Mouse (Mus musculus): ENCODE data around the gene Rps12-ps3.

Gene Rps12-ps3

GRCm38 (mm10) chr19:59351151-59351889 lies 29.2 kb downstream of the Rps12-ps3 start:
- no peak for DNase-seq (ENCODE audit: low read depth, low spot score)

- no peak for DNase-seq (ENCODE audit: low read depth, low spot score)
These were observed 30.7 kb downstream of the Rps12-ps3 start for GRCm38 (mm10) chr19:59352760-59353159.

DNA sequence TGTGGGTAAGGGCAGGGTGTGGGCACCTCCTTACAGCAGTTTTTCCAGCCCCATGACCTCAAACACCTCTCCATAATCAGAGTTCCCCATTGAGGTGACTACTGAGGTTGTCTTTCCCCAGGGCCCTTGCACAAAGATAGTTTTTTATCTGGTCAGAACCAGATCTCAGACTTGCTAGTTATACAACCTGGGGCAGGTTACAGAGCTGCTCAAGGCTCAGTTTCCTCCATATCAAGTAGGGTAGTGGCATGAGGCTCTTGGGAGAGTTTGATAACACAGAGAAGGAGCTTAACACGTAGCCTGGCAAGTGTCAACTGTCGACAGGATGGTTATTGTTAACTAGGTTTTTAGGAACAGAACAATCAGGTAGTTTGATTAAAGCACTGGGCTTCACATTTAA lies 32.8 kb downstream of the Rps12-ps3 start:
- DNase-seq (ENCODE audit: low read depth, low spot score): no peak

- DNase-seq (ENCODE audit: low read depth, low spot score): no peak
These were observed 34.3 kb downstream of the Rps12-ps3 start for GRCm38 (mm10) chr19:59356388-59356787.

DNA sequence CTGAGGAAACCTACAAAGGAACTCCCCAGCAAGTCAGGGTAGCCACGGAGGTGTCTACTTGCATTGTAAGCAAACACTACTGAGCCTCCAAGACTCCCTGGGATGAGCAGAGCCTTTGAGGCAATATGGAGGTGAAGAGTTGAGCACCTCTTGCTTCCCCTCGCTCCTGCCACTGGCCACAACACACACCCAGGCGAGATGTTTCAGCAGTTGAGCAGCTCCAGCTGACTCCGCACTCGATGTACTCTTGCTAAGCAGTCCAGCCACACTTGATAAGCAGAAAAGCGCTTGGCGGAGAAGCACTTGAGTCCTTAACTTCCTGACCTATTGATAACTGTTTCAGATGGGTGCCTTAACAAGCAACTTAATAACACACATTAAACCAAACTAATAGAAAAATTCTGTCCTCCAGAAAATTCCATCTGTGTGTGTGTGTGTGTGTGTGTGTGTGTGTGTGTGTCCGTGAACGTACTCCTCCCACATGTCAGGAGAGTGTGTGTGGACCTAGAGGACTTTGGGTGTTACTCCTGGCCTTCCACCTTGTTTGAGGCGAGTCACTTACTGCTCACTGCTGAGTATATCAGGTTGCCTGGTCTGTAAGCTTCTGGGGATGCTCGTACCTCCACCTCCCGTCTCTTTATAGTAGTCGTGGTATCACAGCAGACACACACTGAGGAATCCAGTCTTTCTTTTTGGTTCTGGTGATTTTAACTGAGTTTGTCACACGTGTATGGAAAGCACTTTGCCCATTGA lies 34.9 kb downstream of the Rps12-ps3 start:
- no peak for DNase-seq (ENCODE audit: low read depth, low spot score)

GRCm38 (mm10) chr19:59357878-59358277 lies 35.8 kb downstream of the Rps12-ps3 start:
- no peak for DNase-seq (ENCODE audit: low read depth, low spot score)

GRCm38 (mm10) chr19:59359202-59359601 lies 37.1 kb downstream of the Rps12-ps3 start:
- no peak for DNase-seq (ENCODE audit: low read depth, low spot score)

DNA sequence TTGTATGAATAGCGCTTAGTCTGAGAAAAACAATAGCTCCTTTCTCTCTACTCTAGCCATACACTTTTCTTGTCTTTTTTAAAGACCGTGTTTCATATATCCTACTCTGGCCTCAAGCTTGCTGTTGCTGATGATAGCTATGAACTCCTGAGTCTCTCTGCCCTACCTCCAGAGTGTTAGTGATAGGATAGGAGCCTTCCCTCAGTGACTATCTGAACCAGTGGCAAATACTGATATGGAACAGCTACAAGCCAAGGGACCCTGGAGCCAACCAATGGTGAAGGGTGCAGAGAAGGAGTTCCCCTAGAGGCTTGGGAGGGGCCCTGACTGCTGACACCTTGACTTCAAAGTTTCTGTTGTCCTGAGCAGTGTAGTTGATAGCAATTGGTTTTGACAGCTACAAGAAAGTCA lies 38.4 kb downstream of the Rps12-ps3 start:
- no peak for DNase-seq (ENCODE audit: low read depth, low spot score)

DNA sequence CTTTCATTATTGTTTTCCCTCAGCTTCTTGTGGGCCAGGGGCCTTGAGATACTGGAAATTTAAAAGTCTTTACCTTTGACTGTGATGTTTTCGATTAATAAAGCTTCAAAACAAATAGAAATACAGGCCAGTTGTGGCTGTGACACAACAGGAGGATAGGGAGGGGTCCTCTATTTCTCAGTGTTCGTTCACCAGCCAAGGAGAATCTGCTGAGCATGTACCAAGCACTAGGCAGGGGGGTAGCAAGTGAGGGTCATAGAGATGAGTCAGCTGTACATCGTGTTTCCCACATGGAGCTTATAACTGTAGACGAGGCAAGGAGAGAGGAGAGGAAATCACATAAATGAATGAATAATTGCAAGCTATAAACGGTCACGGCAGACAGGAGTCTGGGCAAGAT lies 40.6 kb downstream of the Rps12-ps3 start:
- DNase-seq (ENCODE audit: low read depth, low spot score): no peak

- no peak for DNase-seq (ENCODE audit: low read depth, low spot score)
These were observed 41.6 kb downstream of the Rps12-ps3 start for GRCm38 (mm10) chr19:59363666-59364065.

- DNase-seq (ENCODE audit: low read depth, low spot score): no peak
These were observed 44.6 kb downstream of the Rps12-ps3 start for GRCm38 (mm10) chr19:59366724-59367123.

- no peak for DNase-seq (ENCODE audit: low read depth, low spot score)
These were observed 45.8 kb downstream of the Rps12-ps3 start for GRCm38 (mm10) chr19:59367892-59368291.

DNA sequence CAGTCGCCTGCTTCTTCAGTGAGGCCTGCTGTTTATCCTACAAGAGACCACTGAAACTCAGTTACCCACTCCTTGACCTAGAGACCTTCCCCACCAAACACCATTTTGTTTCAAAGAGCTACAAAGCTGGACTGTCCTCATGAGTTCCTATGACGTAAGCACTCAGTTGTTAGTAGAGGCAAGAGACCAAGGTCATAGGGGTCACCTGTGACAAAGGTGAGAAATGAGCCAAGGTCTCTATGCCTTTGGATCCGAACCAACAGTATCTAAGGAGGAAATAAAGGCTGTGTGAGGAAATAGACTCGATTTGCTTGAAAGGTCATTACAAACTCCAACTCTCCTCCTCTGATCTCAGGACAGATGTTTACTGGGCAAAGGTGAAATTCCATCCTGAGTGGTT lies 48.9 kb downstream of the Rps12-ps3 start:
- no peak for DNase-seq (ENCODE audit: low read depth, low spot score)

Data from ZHBTc4 (cell line).